Mouse (Mus musculus) lung, embryonic 15.5 days (tissue): ENCODE results near the gene Dusp6. TPM values are rescaled to one million over a fixed set of nuclear protein-coding genes. Genes with fewer than 3 reads are reported as not detected.

ENCODE experiments used
- ATAC-seq: fragments of 200-750 bp; cut with Nextera tagmentation; 2 replicates; pipeline ENCODE4 v1.8.0; 2017; ENCODE audit warnings: moderate number of reproducible peaks, borderline replicate concordance; ENCODE audit not compliant: low FRiP score, low TSS enrichment; ENCODE audit errors: extremely low read depth
- H3K27ac ChIP-seq: fragments of 300-500 bp; sonication (generic); 2 replicates; pipeline ENCODE4 v1.5.1; 2015; ENCODE audit warnings: moderate library complexity, mild to moderate bottlenecking, inconsistent platforms
- H3K27me3 ChIP-seq: fragments of 300-500 bp; sonication (generic); 2 replicates; pipeline ENCODE4 v1.6.1; 2015; ENCODE audit warnings: inconsistent platforms
- H3K36me3 ChIP-seq: fragments of 300-500 bp; sonication (generic); 2 replicates; pipeline ENCODE4 v1.6.1; 2015; ENCODE audit warnings: inconsistent platforms
- H3K4me1 ChIP-seq: fragments of 300-500 bp; sonication (generic); 2 replicates; pipeline ENCODE4 v1.6.1; 2015; ENCODE audit warnings: inconsistent platforms
- H3K4me2 ChIP-seq: fragments of 300-500 bp; sonication (generic); 2 replicates; pipeline ENCODE4 v1.6.1; 2015; ENCODE audit warnings: inconsistent platforms, mild to moderate bottlenecking, moderate library complexity
- H3K4me3 ChIP-seq: fragments of 300-500 bp; sonication (generic); 2 replicates; pipeline ENCODE4 v1.5.1; 2015; ENCODE audit warnings: mild to moderate bottlenecking, inconsistent platforms
- H3K9ac ChIP-seq: fragments of 300-500 bp; sonication (generic); 2 replicates; pipeline ENCODE4 v1.6.1; 2015; ENCODE audit warnings: inconsistent platforms
- H3K9me3 ChIP-seq: fragments of 300-500 bp; sonication (generic); 2 replicates; pipeline ENCODE4 v1.6.1; 2016; ENCODE audit warnings: inconsistent platforms
- WGBS: fragments of 180-500 bp; shearing (Covaris S2); methylation state at CpG from one replicate; pipeline ENCODE4 v1.1.7; 2015; 5-methylcytosine and 5-hydroxymethylcytosine counted together
- polyA plus RNA-seq: library from polyadenylated mRNA; unstranded; fragments of >200 nt; fragmentation: Nextera tagmentation; extraction: Ambion mirVana; gene quantifications from 2 replicates; pipeline ENCODE4 v1.2.1, GENCODE M21; 2015

The Dusp6 gene
- polyA plus RNA-seq, 1 experiment from 2014 or later = 73.6 TPM

GRCm38 (mm10) chr10:99285759-99286158 is 22.7 kb downstream of the Dusp6 start:
- no peaks in the 10 kb centered on the region for H3K27me3 ChIP-seq
- 19% methylated on average over 8 of the region's 8 CpGs for WGBS
- H3K4me1 ChIP-seq = peaks cover 19% of the 10 kb centered on the region
- no peak overlapping the region for H3K4me2 ChIP-seq
- no peaks in the 10 kb centered on the region for H3K36me3 ChIP-seq
- peak; percentile 61; the same call in 1 of the 2 replicates for ATAC-seq
- H3K9ac ChIP-seq = no peak overlapping the region
- H3K9me3 ChIP-seq = no peaks in the 10 kb centered on the region
- H3K4me3 ChIP-seq = no peak overlapping the region
- H3K27ac ChIP-seq = peak overlapping the region; percentile 20

- WGBS = 42% methylated on average over 7 of the region's 7 CpGs
- Histone ChIP-seq H3K4me1 (peaks cover 19% of the 10 kb centered on the region), H3K4me2 (no peak overlapping the region; the same call in 1 of the 2 replicates), H3K27me3 (no peaks in the 10 kb centered on the region), H3K4me3 (no peak overlapping the region), H3K9ac (no peak overlapping the region), H3K36me3 (no peaks in the 10 kb centered on the region), H3K27ac (peak overlapping the region; percentile 20), H3K9me3 (no peaks in the 10 kb centered on the region)
- no peak for ATAC-seq
These were observed 23.2 kb downstream of the Dusp6 start for GRCm38 (mm10) chr10:99286213-99286612.

GRCm38 (mm10) chr10:99286787-99287186 is 23.8 kb downstream of the Dusp6 start:
- Histone ChIP-seq H3K27ac (no peak overlapping the region), H3K9ac (no peak overlapping the region), H3K36me3 (no peaks in the 10 kb centered on the region), H3K9me3 (no peaks in the 10 kb centered on the region), H3K4me3 (no peak overlapping the region), H3K27me3 (no peaks in the 10 kb centered on the region), H3K4me2 (peak overlapping the region; percentile 31), H3K4me1 (peaks cover 19% of the 10 kb centered on the region)
- WGBS = 17% methylated on average over 17 of the region's 17 CpGs
- no peak for ATAC-seq

- ATAC-seq = no peak
- Histone ChIP-seq H3K36me3 (no peaks in the 10 kb centered on the region), H3K4me3 (no peak overlapping the region), H3K4me2 (peak overlapping the region; percentile 31), H3K27ac (no peak overlapping the region), H3K9ac (no peak overlapping the region), H3K27me3 (no peaks in the 10 kb centered on the region), H3K4me1 (peaks cover 19% of the 10 kb centered on the region), H3K9me3 (no peaks in the 10 kb centered on the region)
- WGBS = 41% methylated on average over 6 of the region's 6 CpGs
These were observed 24.2 kb downstream of the Dusp6 start for GRCm38 (mm10) chr10:99287206-99287605.

- Histone ChIP-seq H3K36me3 (no peaks in the 10 kb centered on the region), H3K4me1 (peaks cover 19% of the 10 kb centered on the region), H3K27ac (no peak overlapping the region), H3K9me3 (no peaks in the 10 kb centered on the region), H3K9ac (no peak overlapping the region), H3K27me3 (no peaks in the 10 kb centered on the region), H3K4me2 (no peak overlapping the region), H3K4me3 (no peak overlapping the region)
- ATAC-seq = no peak
- WGBS = 88% methylated on average over 5 of the region's 5 CpGs
These were observed 26.1 kb downstream of the Dusp6 start for GRCm38 (mm10) chr10:99289176-99289575.

- ATAC-seq = no peak
- WGBS = 76% methylated on average over 3 of the region's 3 CpGs
These were observed 30.1 kb downstream of the Dusp6 start for GRCm38 (mm10) chr10:99293111-99293640.

GRCm38 (mm10) chr10:99297721-99298120 is 34.7 kb downstream of the Dusp6 start:
- WGBS = 26% methylated on average over 3 of the region's 3 CpGs
- no peaks in the 10 kb centered on the region for H3K9me3 ChIP-seq

More at GRCm38 (mm10) chr10:99293111-99293640, 30.1 kb downstream of the Dusp6 start:
- H3K4me3 ChIP-seq = no peak overlapping the region
- no peak overlapping the region for H3K27ac ChIP-seq
- no peaks in the 10 kb centered on the region for H3K27me3 ChIP-seq
- peaks cover 4% of the 10 kb centered on the region; the same call in 1 of the 2 replicates for H3K4me1 ChIP-seq
- H3K9me3 ChIP-seq = no peaks in the 10 kb centered on the region
- no peak overlapping the region for H3K9ac ChIP-seq
- no peaks in the 10 kb centered on the region for H3K36me3 ChIP-seq
- H3K4me2 ChIP-seq = no peak overlapping the region

GRCm38 (mm10) chr10:99298328-99299295 is 35.6 kb downstream of the Dusp6 start:
- Histone ChIP-seq H3K27ac (peak overlapping the region; percentile 91), H3K4me1 (peaks cover 18% of the 10 kb centered on the region), H3K4me3 (no peak overlapping the region), H3K4me2 (peak overlapping the region; percentile 39), H3K36me3 (no peaks in the 10 kb centered on the region), H3K27me3 (no peaks in the 10 kb centered on the region), H3K9me3 (no peaks in the 10 kb centered on the region), H3K9ac (no peak overlapping the region)
- ATAC-seq = peak; percentile 91
- WGBS = 16% methylated on average over 18 of the region's 18 CpGs

More at GRCm38 (mm10) chr10:99297721-99298120, 34.7 kb downstream of the Dusp6 start:
- no peak overlapping the region for H3K9ac ChIP-seq
- peak overlapping the region; percentile 91 for H3K27ac ChIP-seq
- no peak overlapping the region for H3K4me3 ChIP-seq
- H3K4me1 ChIP-seq = peaks cover 18% of the 10 kb centered on the region
- no peak overlapping the region for H3K4me2 ChIP-seq
- H3K36me3 ChIP-seq = no peaks in the 10 kb centered on the region
- peak; percentile 38 for ATAC-seq
- H3K27me3 ChIP-seq = no peaks in the 10 kb centered on the region

- Histone ChIP-seq H3K27ac (peak overlapping the region; percentile 91), H3K4me1 (peaks cover 18% of the 10 kb centered on the region), H3K4me2 (peak overlapping the region; percentile 39), H3K9ac (no peak overlapping the region), H3K4me3 (no peak overlapping the region), H3K36me3 (no peaks in the 10 kb centered on the region), H3K9me3 (no peaks in the 10 kb centered on the region), H3K27me3 (no peaks in the 10 kb centered on the region)
- 24% methylated on average over 9 of the region's 9 CpGs for WGBS
- ATAC-seq = no peak
These were observed 36.3 kb downstream of the Dusp6 start for GRCm38 (mm10) chr10:99299303-99299702.

GRCm38 (mm10) chr10:99302051-99302450 is 39.0 kb downstream of the Dusp6 start:
- WGBS = 49% methylated on average over 4 of the region's 4 CpGs

GRCm38 (mm10) chr10:99308837-99309236 is 45.8 kb downstream of the Dusp6 start:
- Histone ChIP-seq H3K4me3 (no peak overlapping the region), H3K9me3 (no peaks in the 10 kb centered on the region), H3K27me3 (no peaks in the 10 kb centered on the region), H3K4me1 (peaks cover 7% of the 10 kb centered on the region; the same call in 1 of the 2 replicates), H3K9ac (no peak overlapping the region), H3K4me2 (no peak overlapping the region), H3K27ac (no peak overlapping the region), H3K36me3 (no peaks in the 10 kb centered on the region)
- ATAC-seq = no peak
- 90% methylated on average over 4 of the region's 4 CpGs for WGBS

More at GRCm38 (mm10) chr10:99302051-99302450, 39.0 kb downstream of the Dusp6 start:
- Histone ChIP-seq H3K27me3 (no peaks in the 10 kb centered on the region), H3K4me1 (peaks cover 18% of the 10 kb centered on the region), H3K9me3 (no peaks in the 10 kb centered on the region), H3K9ac (no peak overlapping the region), H3K4me2 (no peak overlapping the region), H3K4me3 (no peak overlapping the region), H3K36me3 (no peaks in the 10 kb centered on the region), H3K27ac (no peak overlapping the region)
- ATAC-seq = no peak

GRCm38 (mm10) chr10:99309617-99310016 is 46.6 kb downstream of the Dusp6 start:
- H3K27me3 ChIP-seq = no peaks in the 10 kb centered on the region
- H3K36me3 ChIP-seq = no peaks in the 10 kb centered on the region
- H3K4me1 ChIP-seq = peaks cover 7% of the 10 kb centered on the region; the same call in 1 of the 2 replicates
- H3K4me3 ChIP-seq = no peak overlapping the region
- no peaks in the 10 kb centered on the region for H3K9me3 ChIP-seq
- H3K9ac ChIP-seq = no peak overlapping the region
- no peak for ATAC-seq
- no peak overlapping the region for H3K4me2 ChIP-seq
- 72% methylated on average over 9 of the region's 9 CpGs for WGBS
- H3K27ac ChIP-seq = no peak overlapping the region
